16 mouse cellular contexts compared by ENCODE assay signal in the genomic region with DNA sequence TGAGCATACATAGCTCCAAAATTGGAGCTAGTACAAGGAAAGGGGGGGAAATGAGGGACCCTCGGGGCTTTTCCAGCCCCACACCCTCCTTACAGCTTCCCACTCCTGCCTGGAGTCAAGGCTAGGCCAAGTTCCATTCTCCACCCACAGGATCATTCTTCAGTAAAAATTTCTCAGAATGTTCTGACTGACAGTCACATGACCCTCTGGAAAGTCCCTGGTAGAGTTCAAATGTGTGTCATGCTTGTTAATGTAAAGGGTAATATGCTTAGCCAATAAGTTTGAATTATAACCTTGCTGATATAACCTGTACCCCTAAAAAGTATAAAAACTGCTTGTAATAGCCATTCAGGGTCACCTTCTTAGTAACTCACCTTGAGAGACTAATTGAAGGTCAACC.
"Had no signal": no experiment of that assay in that cellular context is flagged by ENCODE, and none has a peak within 500 bp of the region (broad histone marks: within the 10 kb centered on the region; RNA-seq: fewer than 3 reads in every experiment).

No protein-coding gene starts in this region.

- ATAC-seq: lung, postnatal 0 days had no signal

- H3K27me3 ChIP-seq: limb, embryonic 12.5 days; neural tube, embryonic 13.5 days; stomach, embryonic 15.5 days had no signal

- H3K4me1 ChIP-seq: limb, embryonic 12.5 days; midbrain, embryonic 10.5 days; neural tube, embryonic 13.5 days; stomach, embryonic 15.5 days had no signal

- H3K4me2 ChIP-seq: limb, embryonic 12.5 days; neural tube, embryonic 13.5 days; stomach, embryonic 15.5 days had no signal

- H3K27ac ChIP-seq: kidney, postnatal 0 days; limb, embryonic 12.5 days; liver, embryonic 14.5 days; midbrain, embryonic 10.5 days; neural tube, embryonic 13.5 days; stomach, embryonic 15.5 days had no signal

- DNase-seq: kidney, postnatal 36 days; layer of hippocampus, adult 9-11 months; liver; lung, adult 18-20 months; lung, postnatal 36 days; midbrain, embryonic 14.5 days; spleen, adult 18-20 months; thymus, adult 2 months; thymus, postnatal 25 days had no signal

- H3K9me3 ChIP-seq: limb, embryonic 12.5 days; midbrain, embryonic 10.5 days; neural tube, embryonic 13.5 days; stomach, embryonic 15.5 days had no signal

- H3K4me3 ChIP-seq: limb, embryonic 12.5 days; midbrain, embryonic 10.5 days; neural tube, embryonic 13.5 days; stomach, embryonic 15.5 days had no signal

- H3K9ac ChIP-seq: limb, embryonic 12.5 days; liver, embryonic 14.5 days; neural tube, embryonic 13.5 days; stomach, embryonic 15.5 days had no signal
